Mouse (Mus musculus) MEL (cell line): ENCODE data around the gene Inpp5a.

Experiments
- CTCF ChIP-seq, 3 experiments: IDR thresholded peaks in 2 of 3; conservative IDR thresholded peaks in 1 of 3; 2 replicates each; pipeline ENCODE4 v1.5.1; 2011 to 2012; ENCODE audit warnings: low read length in 3 of 3, low read depth in 2 of 3, mild to moderate bottlenecking in 2 of 3, improper control_type of control experiment in 1 of 3, inconsistent platforms in 1 of 3, mixed read lengths in 1 of 3, moderate library complexity in 1 of 3; ENCODE audit not compliant: control insufficient read depth in 1 of 3, insufficient read depth in 1 of 3, poor library complexity in 1 of 3, severe bottlenecking in 1 of 3
- EP300 ChIP-seq, 2 experiments: IDR thresholded peaks; 2 replicates each; pipeline ENCODE4 v1.6.1; 2011; ENCODE audit warnings: improper control_type of control experiment in 2 of 2, low read length in 2 of 2, low read depth in 1 of 2, mild to moderate bottlenecking in 1 of 2
- HCFC1 ChIP-seq: IDR thresholded peaks from 2 replicates; pipeline ENCODE4 v1.6.1; 2012; ENCODE audit warnings: low read depth, mild to moderate bottlenecking, inconsistent platforms, low read length, improper control_type of control experiment, moderate library complexity
- MAFK ChIP-seq: IDR thresholded peaks from 2 replicates; pipeline ENCODE4 v1.6.1; 2011; ENCODE audit warnings: low read depth, mild to moderate bottlenecking, low read length, improper control_type of control experiment, borderline replicate concordance
- MAX ChIP-seq: IDR thresholded peaks from 2 replicates; pipeline ENCODE4 v1.6.1; 2011; ENCODE audit warnings: low read length, improper control_type of control experiment
- NELFE ChIP-seq: IDR thresholded peaks from 2 replicates; pipeline ENCODE4 v1.6.1; 2011; ENCODE audit warnings: low read depth, low read length, improper control_type of control experiment
- POLR2AphosphoS5 ChIP-seq: IDR thresholded peaks from 2 replicates; pipeline ENCODE4 v1.6.1; 2012; ENCODE audit warnings: low read depth, borderline replicate concordance, mild to moderate bottlenecking, inconsistent platforms, low read length, moderate library complexity, mixed read lengths
- RAD21 ChIP-seq: IDR thresholded peaks from 2 replicates; pipeline ENCODE4 v1.6.1; 2011; ENCODE audit warnings: mild to moderate bottlenecking, low read depth, low read length, improper control_type of control experiment
- SIN3A ChIP-seq: IDR thresholded peaks from 2 replicates; pipeline ENCODE4 v1.6.1; 2012; ENCODE audit warnings: low read length, improper control_type of control experiment, inconsistent platforms
- TBP ChIP-seq: IDR thresholded peaks from 2 replicates; pipeline ENCODE4 v1.8.0; 2011; ENCODE audit warnings: low read depth, low read length, improper control_type of control experiment
- TCF12 ChIP-seq: IDR thresholded peaks from 2 replicates; pipeline ENCODE4 v1.6.1; 2014; ENCODE audit warnings: low read depth, mild to moderate bottlenecking, inconsistent platforms, low read length, improper control_type of control experiment, moderate library complexity
- UBTF ChIP-seq: IDR thresholded peaks from 2 replicates; pipeline ENCODE4 v1.6.1; 2012; ENCODE audit warnings: low read depth, mild to moderate bottlenecking, inconsistent platforms, low read length, improper control_type of control experiment, moderate library complexity, borderline replicate concordance; ENCODE audit not compliant: insufficient read depth
- USF1 ChIP-seq: IDR thresholded peaks from 2 replicates; pipeline ENCODE4 v1.6.1; 2014; ENCODE audit warnings: low read depth, mild to moderate bottlenecking, inconsistent platforms, low read length, improper control_type of control experiment, moderate library complexity

DNA sequence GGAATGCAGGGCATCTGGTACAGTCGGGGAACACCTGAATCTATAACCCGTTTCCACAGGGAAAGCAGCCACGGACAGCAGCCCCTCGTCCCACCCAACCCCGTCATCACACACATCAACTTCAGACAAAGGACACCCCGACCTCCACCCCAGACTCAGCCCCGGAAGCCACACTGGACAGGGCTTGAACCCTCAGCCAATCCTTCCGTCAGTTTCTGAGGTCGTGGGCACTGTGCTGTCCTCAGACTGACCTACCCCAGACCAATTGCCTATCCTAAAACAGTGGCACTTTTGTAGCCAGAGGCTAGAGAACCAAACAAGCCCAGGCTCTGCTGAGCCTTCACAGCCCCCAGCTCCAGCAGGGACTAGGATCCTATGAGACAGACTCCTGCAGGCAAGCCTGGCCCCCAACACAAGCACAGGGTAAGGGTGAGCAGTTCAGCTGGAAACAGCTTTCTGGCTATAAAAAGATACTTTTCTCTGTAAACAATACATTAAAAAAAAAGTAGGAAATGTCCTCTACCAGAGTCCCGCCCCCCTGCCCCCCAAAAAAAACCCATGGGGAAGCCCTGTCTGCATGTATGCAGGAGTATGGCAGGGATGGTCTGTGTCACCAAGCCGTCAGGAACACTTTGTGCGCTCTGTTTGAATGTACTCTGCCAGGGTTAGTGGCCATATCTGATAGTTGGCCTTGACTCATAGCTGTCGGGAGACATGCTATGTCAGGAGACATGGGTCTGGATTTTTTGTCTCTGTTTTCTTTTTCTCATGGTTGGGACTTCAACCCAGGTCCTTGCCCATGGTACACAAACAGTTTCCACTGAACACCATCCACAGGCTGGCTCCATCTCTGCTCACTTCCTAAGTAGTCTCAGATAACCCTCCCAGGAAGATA lies 23.7 kb upstream of the Inpp5a start:
- TF ChIP-seq CTCF (IDR thresholded peaks at IDR 0.05 in 2 of 3, conservative IDR thresholded peaks at IDR 0.05 in 1 of 3; ENCODE audit: control insufficient read depth in 1 of 3, insufficient read depth in 1 of 3, low read depth in 2 of 3, low read length in 3 of 3, poor library complexity in 1 of 3, severe bottlenecking in 1 of 3), result no peak
- TF ChIP-seq TCF12, result no peak
- no peak for TF ChIP-seq POLR2AphosphoS5
- no peak for TF ChIP-seq UBTF
- no peak for TF ChIP-seq RAD21
- no peak for TF ChIP-seq USF1
- TF ChIP-seq MAX, result no peak
- no peak for TF ChIP-seq HCFC1
- no peak for TF ChIP-seq MAFK
- no peak for TF ChIP-seq SIN3A
- TF ChIP-seq TBP, result no peak
- TF ChIP-seq NELFE, result no peak
- no peak for TF ChIP-seq EP300 (IDR thresholded peaks at IDR 0.05; ENCODE audit: low read depth in 1 of 2, low read length in 2 of 2)
